Mouse (Mus musculus): ENCODE data around the gene Iqch.

DNA sequence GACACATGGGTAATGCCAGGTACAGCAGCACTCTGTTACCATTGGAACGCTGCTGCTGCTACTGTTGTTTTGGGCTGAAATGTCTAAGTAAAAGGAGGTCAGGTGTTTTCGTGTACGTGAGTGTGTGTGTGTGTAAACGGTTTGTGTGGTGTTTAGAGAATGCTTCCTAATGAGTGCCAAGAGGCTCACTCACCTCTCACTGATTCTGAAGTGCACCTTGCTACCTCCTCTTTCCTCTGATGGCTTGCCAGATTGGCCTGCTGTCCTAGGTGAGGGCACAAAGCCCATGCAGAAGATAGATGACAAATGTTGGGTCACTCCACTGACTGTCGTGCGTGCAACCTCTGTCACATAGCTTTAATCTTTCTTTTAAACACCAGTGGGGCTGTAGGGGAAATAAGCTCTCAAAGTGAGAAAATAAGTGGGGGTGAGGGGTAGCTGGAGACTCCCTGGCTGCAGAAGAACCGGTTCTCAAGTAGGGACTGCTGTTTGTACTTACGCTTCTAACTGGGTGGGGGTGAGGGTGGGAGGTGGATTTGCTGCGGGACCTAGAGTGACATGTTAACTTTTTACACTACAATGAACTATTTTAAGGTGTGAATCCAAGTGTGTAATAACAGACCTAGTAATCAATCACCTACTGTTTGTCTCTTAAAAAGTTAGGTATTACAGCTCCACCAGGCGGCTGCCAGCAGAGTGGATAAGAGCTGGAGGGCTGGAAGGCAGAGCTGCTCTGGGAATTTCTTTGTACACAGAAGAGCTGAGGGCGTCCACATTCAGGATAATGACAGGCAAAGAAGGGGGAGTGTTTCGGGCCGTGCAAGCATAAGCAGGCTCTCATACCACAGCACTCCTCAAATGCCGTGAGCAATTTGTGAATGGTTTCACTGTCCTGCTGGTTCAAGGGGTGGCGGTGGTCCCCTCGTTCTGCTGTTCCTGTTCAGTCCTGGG, 10.5 kb upstream of the Iqch start:
- TF ChIP-seq POLR2A (IDR thresholded peaks at IDR 0.05; ENCODE audit: borderline replicate concordance, extremely low read depth, low read depth, low read length) (no peak), CTCF (IDR thresholded peaks at IDR 0.05; ENCODE audit: insufficient read depth, low read length) (no peak)

Measured in lung, adult 2 months (tissue).